Mouse (Mus musculus) v-Abl transformed pro-B cells (cell line): ENCODE measurements around the gene Dnaja1.

Source experiments
- in situ Hi-C, 2 experiments: fragments of 400-800 bp; cut with MboI; formaldehyde crosslinking; loops; one replicate each; pipeline ENCODE4 v1.15.1; 2025; ENCODE audit not compliant: unreplicated experiment in 2 of 2

The Dnaja1 gene

DNA sequence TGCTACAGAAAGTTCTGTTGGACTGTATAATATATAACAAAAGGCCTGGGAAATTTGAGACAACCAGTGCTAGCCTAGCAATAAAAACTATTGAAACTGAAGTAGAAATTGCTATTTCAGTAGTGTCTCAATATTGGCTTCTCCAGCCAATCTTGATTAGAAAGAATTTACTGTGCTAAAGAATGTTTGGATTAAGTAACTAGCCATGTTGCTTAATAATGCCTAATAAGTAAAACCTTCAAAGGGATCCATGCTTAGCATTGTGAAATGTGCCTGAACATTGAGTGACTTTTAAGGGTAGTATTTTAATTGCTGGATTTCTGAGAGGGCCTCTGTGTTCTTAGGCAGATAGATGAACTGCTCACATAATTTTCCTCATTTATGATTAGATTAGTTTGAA is 3.6 kb downstream of the Dnaja1 start:
- in situ Hi-C loops, result no loop called here

DNA sequence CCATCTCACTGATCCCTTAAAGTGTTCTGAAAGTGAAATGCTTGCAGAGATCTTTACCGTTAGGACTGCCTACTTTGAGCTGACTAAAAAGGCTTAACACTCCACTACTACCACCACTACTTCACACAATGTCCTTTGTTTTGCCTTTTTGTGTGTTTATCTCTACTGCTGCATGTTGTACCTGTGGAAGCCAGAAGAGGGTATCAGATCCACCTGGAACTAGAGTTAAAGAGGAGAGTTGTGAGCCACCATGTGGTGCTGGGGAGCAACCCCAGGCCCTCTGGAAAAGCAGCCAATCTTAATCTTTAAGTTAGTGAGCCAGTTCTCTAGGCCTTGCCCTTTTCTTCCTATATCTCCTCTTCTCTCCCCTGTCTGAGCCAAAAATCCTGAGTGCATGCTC is 5.3 kb downstream of the Dnaja1 start:
- in situ Hi-C loops, result no loop called here

DNA sequence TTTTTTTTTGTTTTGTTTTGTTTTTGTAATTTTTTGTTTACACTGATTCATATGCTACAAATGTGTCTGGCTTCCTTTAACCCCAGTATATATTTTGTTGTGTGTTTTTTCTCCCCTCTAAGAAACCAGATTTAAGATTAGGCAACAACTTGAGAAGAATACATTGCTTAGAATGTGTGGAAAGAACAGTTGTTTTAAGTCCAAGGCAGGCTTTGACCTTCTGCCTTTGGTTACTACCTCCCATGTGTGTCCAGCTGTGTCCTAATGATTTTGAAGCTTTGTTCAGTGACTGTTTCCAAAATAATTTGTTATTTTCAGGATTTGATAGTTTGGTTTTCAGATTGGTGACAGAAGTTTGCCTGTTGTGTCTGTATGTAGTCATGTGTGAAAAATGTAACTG is 9.3 kb downstream of the Dnaja1 start:
- in situ Hi-C loops, result no loop called here

DNA sequence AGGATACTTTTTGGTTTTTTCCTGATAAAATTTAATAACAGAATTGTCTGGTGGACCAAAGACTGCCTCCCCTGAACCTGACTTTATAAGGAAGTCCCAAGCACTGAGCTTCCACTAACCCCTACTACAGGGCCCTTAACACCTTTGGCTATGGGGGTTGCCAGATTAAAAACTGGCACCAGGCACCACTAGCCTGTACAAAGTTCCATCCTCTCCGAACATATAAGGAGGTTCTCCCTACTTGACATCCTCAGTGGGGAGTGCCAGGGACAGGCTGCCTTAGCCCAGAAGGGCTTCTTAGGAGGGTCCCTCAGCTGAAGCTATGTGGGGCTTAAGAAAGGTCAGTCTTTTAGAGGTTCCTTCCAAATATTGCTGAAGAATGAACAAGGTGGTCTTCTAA is 13.4 kb downstream of the Dnaja1 start:
- in situ Hi-C loops, result no loop called here

DNA sequence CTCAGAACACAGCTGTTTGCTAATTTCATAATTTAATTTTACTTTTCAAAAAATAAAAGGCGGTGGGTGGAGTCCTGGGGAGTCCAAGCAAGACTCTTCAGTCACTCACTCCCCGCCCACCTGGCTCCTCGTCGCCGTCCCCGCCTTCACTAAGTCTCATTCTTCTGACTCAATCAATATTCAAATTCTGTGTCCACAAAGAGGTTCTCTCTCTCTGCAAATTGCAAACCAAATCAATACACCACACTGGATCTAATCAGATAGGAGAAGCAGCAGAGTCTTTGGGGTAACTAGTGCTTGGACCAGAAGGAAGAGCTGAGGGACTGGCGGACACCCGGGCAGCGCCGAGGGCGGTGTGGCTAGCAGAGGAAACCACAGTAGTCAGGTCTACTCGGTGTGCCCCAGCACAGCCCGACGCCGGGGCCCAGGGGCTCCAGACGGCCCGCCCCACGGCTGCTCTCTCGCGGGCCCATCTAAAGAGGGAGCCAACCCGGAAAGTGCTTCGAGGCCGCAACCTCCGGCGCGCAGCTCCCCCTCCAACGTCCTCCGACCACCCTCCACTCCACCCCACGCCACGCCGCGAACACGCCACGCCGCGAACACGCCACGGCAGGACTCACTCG is 35.3 kb downstream of the Dnaja1 start:
- in situ Hi-C loops, result loop anchor here (10.0 to 25.0 kb wide), 2 partner anchors 368 to 380 kb away; partner anchors contain the start of genes Nol6 (in 1 of the 2) and Ube2r2 (in 1 of the 2)

DNA sequence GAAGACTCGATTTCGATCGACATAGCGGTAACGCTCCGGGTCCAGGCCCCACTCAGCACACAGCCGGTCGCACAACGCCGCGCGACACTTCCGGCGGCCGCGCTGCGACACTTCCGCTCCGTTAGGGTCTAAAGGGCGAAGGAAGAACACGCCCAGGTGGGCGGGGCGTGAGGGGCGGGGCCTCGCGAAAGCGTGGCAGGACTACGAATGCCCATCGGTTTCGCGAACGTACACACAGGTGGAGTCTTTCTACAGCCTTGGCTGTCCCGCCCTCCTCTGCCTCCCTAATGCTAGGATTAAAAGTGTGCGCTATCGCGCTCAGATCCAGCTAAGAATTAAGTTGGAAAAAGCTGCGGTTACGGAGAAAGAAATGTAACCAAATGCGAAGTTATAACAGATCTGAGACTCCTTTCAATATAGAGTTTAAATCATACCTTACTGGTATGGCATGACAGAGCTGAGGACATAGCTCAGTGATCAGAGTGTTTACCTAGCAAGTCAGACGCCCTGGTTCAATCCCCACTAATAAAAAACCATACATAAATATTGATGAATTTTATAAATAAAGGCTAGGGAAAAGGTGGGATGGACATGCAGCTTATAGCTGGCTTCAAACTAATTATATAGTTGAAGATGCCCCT is 36.0 kb downstream of the Dnaja1 start, which contains the start of gene Smu1:
Gene Smu1, minus strand, starts transcription at position 144 of the 641 bp plus-strand sequence.
- in situ Hi-C loops, result loop anchor here (10.0 to 25.0 kb wide), 2 partner anchors 367 to 379 kb away; partner anchors contain the start of genes Nol6 (in 1 of the 2) and Ube2r2 (in 1 of the 2)

DNA sequence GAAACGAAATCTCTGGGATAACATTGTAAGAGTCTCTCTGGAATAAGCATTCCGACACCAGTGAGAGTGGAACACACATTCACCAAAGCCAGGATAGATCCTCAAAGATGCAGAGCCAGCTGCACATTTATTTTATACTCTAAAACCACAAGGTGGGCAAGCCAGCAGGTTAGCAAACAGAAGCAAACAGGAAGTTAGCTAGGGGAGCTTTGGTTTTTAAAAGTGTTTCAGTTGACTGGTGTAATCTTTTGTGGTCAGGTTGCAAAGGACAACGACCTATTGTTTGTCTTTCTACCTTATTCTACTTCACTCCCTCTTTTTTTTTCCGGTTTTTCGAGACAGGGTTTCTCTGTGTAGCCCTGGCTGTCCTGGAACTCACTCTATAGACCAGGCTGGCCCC is 37.9 kb downstream of the Dnaja1 start:
- in situ Hi-C loops, result loop anchor here (10.0 to 25.0 kb wide), 2 partner anchors 365 to 377 kb away; partner anchors contain the start of genes Nol6 (in 1 of the 2) and Ube2r2 (in 1 of the 2)

DNA sequence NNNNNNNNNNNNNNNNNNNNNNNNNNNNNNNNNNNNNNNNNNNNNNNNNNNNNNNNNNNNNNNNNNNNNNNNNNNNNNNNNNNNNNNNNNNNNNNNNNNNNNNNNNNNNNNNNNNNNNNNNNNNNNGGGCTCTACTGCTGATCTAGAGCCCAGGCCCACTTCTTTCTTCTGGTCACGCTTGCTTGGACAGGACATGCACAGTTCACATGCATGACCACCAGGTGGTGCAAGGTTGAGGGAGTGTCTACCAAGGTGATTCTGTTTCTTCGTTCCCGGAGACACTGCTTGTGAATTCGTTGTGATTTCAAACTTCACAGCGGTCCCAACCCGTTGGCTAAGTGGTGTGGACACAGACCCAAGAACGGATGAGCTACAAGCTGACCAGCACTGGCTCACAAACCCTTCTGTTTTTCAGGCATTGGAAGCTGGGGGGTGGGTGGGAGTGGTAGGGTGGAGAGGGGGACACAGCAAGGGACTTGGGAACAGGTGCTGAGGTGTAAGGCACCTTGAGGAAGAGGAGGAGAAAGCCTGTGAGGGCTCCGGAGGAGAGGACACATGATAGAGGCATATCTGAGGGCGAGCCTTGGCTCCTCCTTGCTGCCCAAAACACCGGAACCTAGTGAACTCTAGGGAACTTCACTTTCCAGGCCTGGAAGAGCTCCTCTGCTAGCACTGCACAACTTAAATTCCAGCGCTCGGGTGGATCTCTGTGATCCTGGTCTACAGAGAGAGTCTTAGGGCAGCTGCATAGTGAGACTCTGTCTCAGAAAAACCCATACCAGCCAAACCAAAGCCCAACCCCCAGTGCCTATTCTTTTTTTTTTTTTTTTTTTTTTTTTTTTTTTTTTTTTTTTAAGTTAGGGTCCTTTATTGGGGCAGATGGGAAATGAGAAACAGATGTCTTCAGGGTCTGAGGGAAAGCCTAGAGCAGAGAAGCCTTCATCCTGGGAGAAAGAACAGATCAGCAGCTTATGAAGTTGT is 52.6 kb downstream of the Dnaja1 start:
- in situ Hi-C loops, result loop anchor here (5.0 to 25.0 kb wide), 3 partner anchors 78 to 363 kb away; partner anchors contain the start of genes B4galt1 (in 1 of the 2) and Ube2r2 (in 1 of the 2)

DNA sequence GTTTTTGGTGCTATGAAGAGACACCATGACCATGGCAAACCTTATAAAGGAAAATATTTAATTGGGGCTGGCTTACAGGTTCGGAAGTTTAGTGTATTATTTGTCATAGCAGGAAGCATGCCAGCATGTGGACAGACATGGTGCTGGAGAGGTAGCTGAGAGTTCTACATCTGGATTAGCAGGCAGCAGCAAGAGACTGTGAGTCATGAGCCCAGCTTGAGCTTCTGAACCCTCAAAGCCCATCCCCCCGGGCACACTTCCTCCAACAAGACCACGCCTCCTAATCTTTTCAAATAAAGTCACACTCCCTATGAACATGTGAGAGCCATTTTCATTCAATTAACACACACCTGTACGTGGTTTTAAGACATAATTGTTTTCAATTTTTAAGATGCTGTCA is 54.5 kb downstream of the Dnaja1 start:
- in situ Hi-C loops, result no loop called here

DNA sequence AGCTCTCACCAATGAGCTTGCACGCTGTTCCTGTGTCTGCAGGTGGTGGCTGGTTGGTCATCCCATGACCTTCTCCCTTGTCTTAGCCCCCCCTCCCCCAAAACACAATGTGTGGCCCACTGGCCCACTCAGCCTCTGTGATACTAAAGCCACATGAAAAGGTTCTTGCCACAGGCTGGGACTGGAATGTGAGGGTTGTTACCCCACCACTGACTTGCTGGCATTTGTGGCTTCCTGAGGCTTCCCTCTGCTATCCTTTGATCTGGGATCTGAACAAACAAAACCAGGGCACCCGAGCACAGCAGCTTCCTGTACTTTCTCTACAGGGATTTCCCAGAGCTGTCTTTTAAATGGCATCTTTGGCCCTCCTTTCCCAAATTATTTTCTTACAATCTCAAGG is 55.2 kb downstream of the Dnaja1 start:
- in situ Hi-C loops, result no loop called here

DNA sequence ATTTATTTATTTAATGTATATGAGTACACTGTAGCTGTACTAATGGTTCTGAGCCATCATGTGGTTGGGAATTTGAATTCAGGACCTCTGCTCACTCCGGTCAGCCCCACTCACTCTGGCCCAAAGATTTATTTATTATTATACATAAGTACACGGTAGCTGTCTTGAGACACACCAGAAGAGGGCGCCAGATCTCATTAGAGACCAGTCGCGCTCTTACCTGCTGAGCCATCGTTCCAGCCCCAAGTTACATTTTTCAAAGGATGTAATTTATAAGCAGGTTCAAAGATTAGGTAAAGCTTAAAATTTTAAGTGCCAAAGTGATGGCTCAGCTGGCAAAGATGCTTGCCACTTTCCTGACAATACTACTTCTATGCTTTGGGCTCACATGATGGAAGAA is 56.7 kb downstream of the Dnaja1 start:
- in situ Hi-C loops, result no loop called here

DNA sequence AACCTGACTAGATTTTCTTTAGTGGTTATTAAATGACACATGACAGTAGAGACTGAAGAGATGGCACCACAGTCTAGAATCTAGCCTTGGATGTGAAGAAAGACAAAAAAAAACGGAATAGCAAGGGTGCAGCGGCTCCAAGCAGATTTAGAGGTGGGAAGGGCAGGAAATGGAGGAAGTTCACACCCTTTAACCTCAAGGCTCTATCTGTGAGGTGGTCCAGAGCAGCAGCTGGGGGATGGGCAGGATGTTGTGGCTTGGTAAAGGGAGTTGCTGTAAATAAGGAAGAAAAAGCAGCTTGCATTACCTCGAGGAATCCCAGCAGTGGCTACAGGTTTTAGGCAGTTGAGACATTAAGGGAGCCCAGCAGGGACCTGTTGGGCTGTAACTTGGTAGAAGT is 59.2 kb downstream of the Dnaja1 start:
- in situ Hi-C loops, result no loop called here

DNA sequence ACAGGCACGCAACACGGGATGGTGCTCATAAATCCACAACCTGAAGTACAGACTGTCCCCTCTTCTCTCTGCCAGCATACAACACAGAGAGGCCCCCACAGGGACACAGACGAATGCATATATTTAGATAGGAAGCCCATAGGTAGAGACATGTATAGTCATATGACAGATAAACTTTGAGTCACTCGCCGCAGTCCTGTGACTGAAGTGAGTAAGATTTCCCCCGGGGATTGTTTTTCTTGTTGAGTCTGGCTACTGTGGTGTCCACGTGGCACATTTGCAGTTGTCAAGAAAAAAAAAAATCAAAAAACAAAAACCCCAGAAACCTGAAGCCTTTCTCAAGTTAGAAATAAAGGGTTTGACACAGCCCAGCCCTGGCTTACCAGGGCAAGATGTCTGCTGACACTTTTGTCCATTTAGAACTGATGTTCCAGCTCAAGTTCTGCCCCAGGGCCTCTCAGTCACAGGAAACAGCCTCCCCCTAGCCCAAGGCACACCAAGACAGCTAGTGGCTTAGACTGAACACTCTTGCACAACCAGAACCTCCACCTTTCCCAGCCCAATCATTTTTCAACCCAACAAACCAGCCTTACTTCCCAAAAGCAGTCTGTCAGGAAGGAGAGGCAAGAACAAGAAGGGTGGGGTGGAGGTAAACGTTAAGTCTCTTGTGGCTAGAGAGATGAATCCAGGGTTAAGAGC is 60.0 kb downstream of the Dnaja1 start:
- in situ Hi-C loops, result no loop called here

DNA sequence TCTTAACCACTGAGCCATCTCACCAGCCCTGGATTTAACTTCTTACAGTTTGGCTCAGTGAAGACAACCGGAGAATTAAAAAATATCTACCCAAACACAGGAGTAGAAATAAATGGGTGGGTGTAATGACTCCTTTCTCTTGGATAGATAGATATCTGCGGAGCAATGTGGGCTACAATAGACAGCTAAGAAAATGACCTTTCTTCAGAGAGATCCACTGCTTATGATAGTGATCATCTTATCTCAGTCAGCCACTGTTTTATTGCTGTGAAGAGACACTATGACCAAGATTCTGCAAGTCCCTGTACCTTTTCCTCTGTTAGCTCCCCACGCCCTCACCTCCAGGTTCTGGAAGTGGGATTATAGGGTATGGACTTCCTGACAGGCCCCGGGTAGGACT is 61.1 kb downstream of the Dnaja1 start:
- in situ Hi-C loops, result no loop called here

DNA sequence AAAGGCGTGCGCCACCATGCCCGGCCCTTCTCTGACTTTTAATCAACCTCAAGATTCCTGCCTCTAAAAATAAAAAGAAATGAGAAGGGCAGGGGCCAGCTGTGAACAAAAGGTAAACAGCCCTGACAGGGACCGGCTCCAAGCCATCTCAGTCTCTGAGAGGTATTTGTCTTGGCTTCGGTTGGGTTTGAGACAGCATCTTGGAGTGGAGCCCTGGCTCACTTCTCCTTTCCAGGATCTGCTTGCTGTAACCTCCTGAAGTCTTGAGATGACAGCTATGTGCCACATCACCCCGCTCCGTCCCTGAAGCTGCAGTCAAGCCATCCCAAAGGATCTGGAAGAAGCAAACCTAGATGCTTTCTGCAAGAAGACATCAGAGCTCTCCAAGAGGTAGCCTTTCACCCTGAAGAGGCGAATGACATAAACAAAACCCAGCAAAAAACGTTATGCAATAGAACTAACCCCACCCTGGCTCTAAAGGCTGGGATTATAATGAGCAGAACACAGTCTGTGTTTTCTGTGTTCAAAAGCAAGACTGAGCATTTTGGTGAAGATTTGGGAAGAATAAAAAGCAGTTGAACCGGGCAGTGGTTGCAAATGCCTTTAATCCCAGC is 62.7 kb downstream of the Dnaja1 start:
- in situ Hi-C loops, result no loop called here

DNA sequence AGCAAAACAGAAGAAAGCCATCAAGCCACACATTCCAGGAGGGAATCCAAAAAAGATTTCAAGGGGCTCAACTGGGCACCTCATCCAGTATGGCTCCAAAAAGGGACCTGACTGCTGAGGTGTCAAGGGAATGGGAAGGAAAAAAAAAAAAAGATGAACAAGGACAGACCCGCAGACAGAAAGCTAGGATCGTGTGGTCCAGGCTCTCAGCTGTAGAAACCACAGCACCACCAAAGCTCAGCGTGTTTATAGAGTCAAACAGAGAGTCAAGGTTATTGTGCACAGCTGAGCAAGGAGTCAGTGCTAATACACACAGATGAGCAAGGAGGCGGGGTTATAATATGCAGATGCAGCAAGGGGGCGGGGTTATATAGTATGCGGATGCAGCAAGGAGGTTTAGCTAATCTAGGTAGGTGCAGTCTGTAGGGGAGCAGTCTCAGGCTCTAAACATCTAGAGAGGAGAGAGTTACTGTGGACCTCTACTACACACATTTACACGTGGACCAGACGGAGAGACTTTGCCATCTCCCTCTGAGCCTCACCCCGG is 63.7 kb downstream of the Dnaja1 start:
- in situ Hi-C loops, result no loop called here

DNA sequence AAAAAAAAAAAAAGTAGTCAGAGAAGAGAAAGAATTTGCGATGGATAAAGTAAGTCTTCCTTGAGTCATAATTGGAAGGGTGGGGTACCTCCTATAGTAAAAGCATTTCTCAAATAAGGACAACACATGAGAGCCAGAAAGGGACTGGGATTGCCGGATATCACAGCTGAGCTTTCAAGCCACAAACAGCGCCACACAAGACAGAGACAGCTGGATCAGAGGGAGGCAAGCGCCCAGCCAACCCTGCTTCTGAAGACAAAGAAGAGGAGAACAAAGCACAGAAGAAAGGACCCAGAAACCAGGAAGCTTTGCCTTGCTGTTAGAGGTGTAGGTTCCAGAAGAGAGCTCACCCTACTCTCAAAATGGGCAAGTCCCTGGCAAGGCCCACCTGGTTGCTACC is 64.6 kb downstream of the Dnaja1 start:
- in situ Hi-C loops, result no loop called here
